Mouse (Mus musculus) liver, embryonic 14.5 days (tissue): Measurements from ENCODE around the gene Adamtsl5. TPM values are rescaled to one million over a fixed set of nuclear protein-coding genes. Genes with fewer than 3 reads are reported as not detected.

Experiments
- ATAC-seq: fragments of 200-750 bp; cut with Nextera tagmentation; 2 replicates; pipeline ENCODE4 v1.8.0; 2017; ENCODE audit warnings: moderate number of reproducible peaks, mild to moderate bottlenecking, moderate library complexity; ENCODE audit not compliant: insufficient read depth
- DNase-seq, 3 experiments: peaks; one replicate each; pipeline ENCODE4 v3.0.0-alpha.2; 2012 to 2013; ENCODE audit warnings: low read depth in 3 of 3, low spot score in 3 of 3
- H3K27ac ChIP-seq: fragments of 300-500 bp; sonication (generic); 2 replicates; pipeline ENCODE4 v1.5.1; 2014; ENCODE audit warnings: moderate library complexity, mild to moderate bottlenecking, control low read depth, inconsistent platforms
- H3K27me3 ChIP-seq: fragments of 300-500 bp; sonication (generic); 2 replicates; pipeline ENCODE4 v1.6.1; 2014; ENCODE audit warnings: mild to moderate bottlenecking, low read length, moderate library complexity; ENCODE audit not compliant: control insufficient read depth, insufficient read depth
- H3K36me3 ChIP-seq: fragments of 300-500 bp; sonication (generic); replicated peaks from 2 replicates; pipeline ENCODE4 v1.6.1; 2014; ENCODE audit warnings: low read depth; ENCODE audit not compliant: control insufficient read depth, insufficient read depth
- H3K4me1 ChIP-seq, 2 experiments: fragments of 200-500 bp in 1 of 2; fragments of 300-500 bp in 1 of 2; sonication (generic) in 1 of 2; replicated peaks; 2 replicates each; pipeline ENCODE4 v1.6.1; 2012 to 2014; ENCODE audit warnings: antibody characterized with exemption in 1 of 2, inconsistent platforms in 1 of 2, low read length in 1 of 2; ENCODE audit not compliant: control insufficient read depth in 2 of 2, insufficient read depth in 2 of 2
- H3K4me2 ChIP-seq: fragments of 300-500 bp; sonication (generic); 2 replicates; pipeline ENCODE4 v1.6.1; 2014; ENCODE audit warnings: low read depth, mild to moderate bottlenecking, control low read depth, moderate library complexity
- H3K4me3 ChIP-seq, 2 experiments: fragments of 200-500 bp in 1 of 2; fragments of 300-500 bp in 1 of 2; sonication (generic) in 1 of 2; 2 replicates each; pipeline ENCODE4 v1.5.1; 2012 to 2014; ENCODE audit warnings: low read depth in 2 of 2, low read length in 2 of 2, mild to moderate bottlenecking in 2 of 2, control low read depth in 1 of 2, inconsistent platforms in 1 of 2, moderate library complexity in 1 of 2; ENCODE audit not compliant: insufficient read depth in 1 of 2
- H3K9ac ChIP-seq: fragments of 300-500 bp; sonication (generic); replicated peaks from 2 replicates; pipeline ENCODE4 v1.6.1; 2014; ENCODE audit warnings: mild to moderate bottlenecking, control low read depth, moderate library complexity
- H3K9me3 ChIP-seq: fragments of 300-500 bp; sonication (generic); 2 replicates; pipeline ENCODE4 v1.6.1; 2016; ENCODE audit warnings: low read length, mixed read lengths; ENCODE audit not compliant: control insufficient read depth
- CTCF ChIP-seq: IDR thresholded peaks from 2 replicates; pipeline ENCODE4 v1.5.1; 2016; ENCODE audit warnings: antibody characterized with exemption, low read depth, control low read depth
- EP300 ChIP-seq: IDR thresholded peaks from 2 replicates; pipeline ENCODE4 v1.6.1; 2016; ENCODE audit warnings: antibody characterized with exemption, low read depth
- whole genome bisulfite sequencing: fragments of 180-500 bp; shearing (Covaris S2); extraction: QIAGEN DNeasy Blood & Tissue Kit; methylation state at CpG from one replicate; pipeline ENCODE4 v1.1.7; 2014; ENCODE audit not compliant: insufficient replicate concordance; 5-methylcytosine and 5-hydroxymethylcytosine counted together
- polyA plus RNA-seq, 2 experiments: library from polyadenylated mRNA; depleted of rRNA in 1 of 2; stranded (reverse) in 1 of 2; unstranded in 1 of 2; fragments of >200 nt; fragmentation: Nextera tagmentation in 1 of 2; extraction: Ambion mirVana in 1 of 2; gene quantifications; 2 replicates each; pipeline versions ENCODE4 v1.2.1 to v1.2.3; 2012 to 2014

Gene Adamtsl5
- polyA plus RNA-seq, 2 experiments, result 1.3 to 1.9 TPM

GRCm38 (mm10) chr10:80392687-80393086, 44.5 kb upstream of the Adamtsl5 start:
- Histone ChIP-seq H3K4me1 (peaks cover 14 to 16% of the 10 kb centered on the region in 2 experiments), H3K27me3 (no peaks in the 10 kb centered on the region), H3K27ac (no peak overlapping the region), H3K36me3 (peaks cover 33% of the 10 kb centered on the region), H3K4me2 (no peak overlapping the region), H3K9me3 (no peaks in the 10 kb centered on the region), H3K9ac (no peak overlapping the region), H3K4me3 (no peak overlapping the region)
- no peak for DNase-seq
- TF ChIP-seq CTCF, result no peak
- no peak for TF ChIP-seq EP300
- WGBS, result 77% methylated on average over 5 of the region's 5 CpGs
- ATAC-seq, result no peak

- peaks cover 33% of the 10 kb centered on the region for H3K36me3 ChIP-seq
- no peaks in the 10 kb centered on the region; the same call in 1 of the 2 replicates for H3K27me3 ChIP-seq
- TF ChIP-seq CTCF (no peak), EP300 (no peak)
- ATAC-seq, result no peak
- H3K4me1 ChIP-seq, result peaks cover 17% of the 10 kb centered on the region in 2 experiments
- no peak overlapping the region for H3K9ac ChIP-seq
- no peak overlapping the region for H3K27ac ChIP-seq
- no peak overlapping the region for H3K4me2 ChIP-seq
- DNase-seq, result no peak
- H3K9me3 ChIP-seq, result no peaks in the 10 kb centered on the region
- 80% methylated on average over 9 of the region's 9 CpGs for WGBS
- H3K4me3 ChIP-seq, result no peak overlapping the region
Observed at GRCm38 (mm10) chr10:80390697-80391096, 42.5 kb upstream of the Adamtsl5 start.

- Histone ChIP-seq H3K4me1 (peaks cover 31 to 32% of the 10 kb centered on the region in 2 experiments), H3K9me3 (no peaks in the 10 kb centered on the region), H3K4me2 (no peak overlapping the region), H3K27ac (no peak overlapping the region), H3K4me3 (no peak overlapping the region), H3K27me3 (no peaks in the 10 kb centered on the region; the same call in 1 of the 2 replicates), H3K9ac (no peak overlapping the region), H3K36me3 (peaks cover 23% of the 10 kb centered on the region)
- ATAC-seq, result no peak
- WGBS, result 58% methylated on average over 4 of the region's 4 CpGs
- DNase-seq, result no peak
- TF ChIP-seq EP300 (no peak), CTCF (no peak)
Observed at GRCm38 (mm10) chr10:80389185-80389708, 41.0 kb upstream of the Adamtsl5 start.

- no peak overlapping the region for H3K4me2 ChIP-seq
- H3K27ac ChIP-seq, result no peak overlapping the region
- no peaks in the 10 kb centered on the region; the same call in 1 of the 2 replicates for H3K27me3 ChIP-seq
- TF ChIP-seq CTCF (no peak), EP300 (no peak)
- H3K4me1 ChIP-seq, result peaks cover 34 to 35% of the 10 kb centered on the region in 2 experiments
- no peak overlapping the region for H3K9ac ChIP-seq
- 12% methylated on average over 2 of the region's 2 CpGs for WGBS
- H3K4me3 ChIP-seq, result no peak overlapping the region
- H3K9me3 ChIP-seq, result no peaks in the 10 kb centered on the region
- DNase-seq (no peak), ATAC-seq (no peak)
- peaks cover 19% of the 10 kb centered on the region for H3K36me3 ChIP-seq
Observed at GRCm38 (mm10) chr10:80388731-80389130, 40.5 kb upstream of the Adamtsl5 start.

DNA sequence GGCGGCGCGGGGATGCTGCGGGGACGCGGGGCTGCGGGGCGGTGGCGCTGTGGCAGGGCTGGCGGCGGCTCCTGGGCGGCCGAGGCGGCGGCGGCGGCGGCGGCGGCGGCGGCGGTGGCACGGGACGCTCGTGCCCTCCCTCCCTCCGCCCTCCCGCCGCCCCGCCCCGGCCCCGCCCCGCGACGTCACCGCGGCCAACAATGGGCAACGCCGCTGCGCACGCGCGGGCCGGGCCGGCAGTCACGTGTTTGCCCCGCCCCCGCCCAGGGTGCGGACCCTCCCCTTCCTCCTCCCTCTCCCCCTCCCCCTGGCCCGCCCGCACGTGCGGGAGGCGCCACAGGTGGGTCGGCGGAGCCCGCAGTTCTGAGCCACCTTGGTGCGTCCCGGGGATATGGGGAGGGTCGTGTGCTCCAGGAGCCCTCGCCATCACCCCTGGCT, 39.3 kb upstream of the Adamtsl5 start, which contains the start of gene Mex3d:
TSS of gene Mex3d (minus strand) at position 138 of the 438 bp plus-strand sequence.
- 0% methylated on average over 29 of the region's 61 CpGs for WGBS
- H3K36me3 ChIP-seq, result peaks cover 9% of the 10 kb centered on the region
- peak in 2 of 3 experiments; percentile 56 to 62 for DNase-seq
- H3K9me3 ChIP-seq, result no peaks in the 10 kb centered on the region
- peak within 1 kb of the TSS; percentile 4 for H3K27ac ChIP-seq
- peak within 1 kb of the TSS; percentile 98 for H3K4me2 ChIP-seq
- no peaks in the 10 kb centered on the region; the same call in 1 of the 2 replicates for H3K27me3 ChIP-seq
- peak within 1 kb of the TSS; percentile 42 to 72 for H3K4me3 ChIP-seq
- peak; percentile 47; the same call in 1 of the 2 replicates for ATAC-seq
- no peak for TF ChIP-seq CTCF
- no peak for TF ChIP-seq EP300
- H3K4me1 ChIP-seq, result peaks cover 34 to 35% of the 10 kb centered on the region in 2 experiments
- peak within 1 kb of the TSS; percentile 76 for H3K9ac ChIP-seq
